In genomic region chr2:29619484-29620300, GRCm38 (mm10) we compare ENCODE assay signal across 8 mouse cellular contexts. TPM values are rescaled to one million over a fixed set of nuclear protein-coding genes. Genes with fewer than 3 reads are reported as not detected.
A peak's percentile ranks its signal among the peaks of the same experiment; 100 is the strongest.
DNase-seq lines count a peak whose midpoint lies in the region; ATAC-seq lines count a peak whose summit lies in the region.

Gene Rapgef1 (plus strand): TSS chr2:29619720.

- no peaks in the 10 kb centered on the region for H3K27me3 ChIP-seq in forebrain, embryonic 11.5 days (ENCODE audit: control insufficient read depth, insufficient read depth, low read length)
- H3K27me3 ChIP-seq in heart, embryonic 15.5 days, result no peaks in the 10 kb centered on the region
- no peaks in the 10 kb centered on the region for H3K27me3 ChIP-seq in liver, embryonic 13.5 days
- H3K27me3 ChIP-seq in stomach, embryonic 14.5 days (ENCODE audit: control insufficient read depth, insufficient read depth, low read length), result no peaks in the 10 kb centered on the region

- ATAC-seq in forebrain, embryonic 11.5 days (replicated peaks; ENCODE audit: low FRiP score), result peak; percentile 77
- peak; percentile 80 for ATAC-seq in heart, embryonic 15.5 days (replicated peaks; ENCODE audit: insufficient number of reproducible peaks, insufficient read depth, low FRiP score, low read depth)
- peak; percentile 69 for ATAC-seq in liver, embryonic 13.5 days (ENCODE audit: low read depth)
- ATAC-seq in stomach, embryonic 14.5 days (ENCODE audit: insufficient number of reproducible peaks, insufficient read depth, low FRiP score, low read depth), result peak; percentile 64

- no peaks in the 10 kb centered on the region for H3K36me3 ChIP-seq in forebrain, embryonic 11.5 days (ENCODE audit: control insufficient read depth, insufficient read depth, low read length)
- H3K36me3 ChIP-seq in heart, embryonic 15.5 days, result no peaks in the 10 kb centered on the region
- H3K36me3 ChIP-seq in liver, embryonic 13.5 days, result no peaks in the 10 kb centered on the region; the same call in 1 of the 2 replicates
- no peaks in the 10 kb centered on the region for H3K36me3 ChIP-seq in stomach, embryonic 14.5 days (ENCODE audit: control insufficient read depth, insufficient read depth, low read length)

- H3K4me3 ChIP-seq in forebrain, embryonic 11.5 days (ENCODE audit: low read depth, low read length), result peak within 1 kb of the TSS; percentile 81
- peak within 1 kb of the TSS; percentile 90 for H3K4me3 ChIP-seq in heart, embryonic 15.5 days
- H3K4me3 ChIP-seq in liver, embryonic 13.5 days (replicated peaks), result peak within 1 kb of the TSS; percentile 83
- H3K4me3 ChIP-seq in stomach, embryonic 14.5 days (ENCODE audit: low read depth, low read length), result peak within 1 kb of the TSS; percentile 71

- H3K4me2 ChIP-seq in forebrain, embryonic 11.5 days (ENCODE audit: low read depth, low read length, severe bottlenecking), result peak within 1 kb of the TSS; percentile 81
- peak within 1 kb of the TSS; percentile 85 for H3K4me2 ChIP-seq in heart, embryonic 15.5 days
- peak within 1 kb of the TSS; percentile 89 for H3K4me2 ChIP-seq in liver, embryonic 13.5 days
- peak within 1 kb of the TSS; percentile 60 for H3K4me2 ChIP-seq in stomach, embryonic 14.5 days (replicated peaks; ENCODE audit: low read depth, low read length)

- no peaks in the 10 kb centered on the region for H3K9me3 ChIP-seq in forebrain, embryonic 11.5 days (ENCODE audit: control insufficient read depth, low read length)
- no peaks in the 10 kb centered on the region for H3K9me3 ChIP-seq in heart, embryonic 15.5 days (replicated peaks)
- no peaks in the 10 kb centered on the region for H3K9me3 ChIP-seq in liver, embryonic 13.5 days (replicated peaks)
- H3K9me3 ChIP-seq in stomach, embryonic 14.5 days (ENCODE audit: control insufficient read depth, low read depth, low read length), result no peaks in the 10 kb centered on the region

- H3K4me1 ChIP-seq in forebrain, embryonic 11.5 days (replicated peaks; ENCODE audit: control insufficient read depth, insufficient read depth, low read length), result peaks cover 8% of the 10 kb centered on the region; the same call in 1 of the 2 replicates
- H3K4me1 ChIP-seq in heart, embryonic 15.5 days (replicated peaks), result peaks cover 49% of the 10 kb centered on the region
- H3K4me1 ChIP-seq in liver, embryonic 13.5 days (replicated peaks), result peaks cover 49% of the 10 kb centered on the region
- peaks cover 13% of the 10 kb centered on the region for H3K4me1 ChIP-seq in stomach, embryonic 14.5 days (ENCODE audit: control insufficient read depth, insufficient read depth, low read length)

- peak within 1 kb of the TSS; percentile 92 for H3K9ac ChIP-seq in forebrain, embryonic 11.5 days (ENCODE audit: low read length)
- peak within 1 kb of the TSS; percentile 95 for H3K9ac ChIP-seq in heart, embryonic 15.5 days
- peak within 1 kb of the TSS; percentile 93 for H3K9ac ChIP-seq in liver, embryonic 13.5 days
- peak within 1 kb of the TSS; percentile 93 for H3K9ac ChIP-seq in stomach, embryonic 14.5 days (replicated peaks; ENCODE audit: low read depth, low read length)

- peak within 1 kb of the TSS; percentile 92 for H3K27ac ChIP-seq in forebrain, embryonic 11.5 days (ENCODE audit: low read depth, low read length)
- H3K27ac ChIP-seq in heart, embryonic 15.5 days, result peak within 1 kb of the TSS; percentile 86
- peak within 1 kb of the TSS; percentile 84 for H3K27ac ChIP-seq in liver, embryonic 13.5 days
- H3K27ac ChIP-seq in stomach, embryonic 14.5 days (ENCODE audit: low read length), result peak within 1 kb of the TSS; percentile 89

- peak; percentile 92 to 95 for DNase-seq in CD8-positive naive resting alpha-beta T cell, adult 2 months (ENCODE audit: low read depth in 2 of 2, low spot score in 2 of 2)
- peak; percentile 55 for DNase-seq in c-Kit-positive CD71-negative TER-119-negative erythroid progenitor cells, embryonic 14.5 days (ENCODE audit: low read depth)
- DNase-seq in forebrain, embryonic 11.5 days (ENCODE audit: low spot score), result peak; percentile 95
- peak; percentile 89 for DNase-seq in kidney, postnatal 14 days
- peak; percentile 74 for DNase-seq in liver, embryonic 13.5 days
- DNase-seq in natural killer cell, adult 2 months (ENCODE audit: low spot score in 2 of 2), result peak; percentile 88 to 92

- WGBS in forebrain, embryonic 11.5 days, result under 1% methylated on average over 91 of the region's 101 CpGs
- under 1% methylated on average over 77 of the region's 101 CpGs for WGBS in heart, embryonic 15.5 days
- under 1% methylated on average over 80 of the region's 101 CpGs for WGBS in liver, embryonic 13.5 days (ENCODE audit: insufficient replicate concordance)
- WGBS in stomach, embryonic 14.5 days, result 1% methylated on average over 63 of the region's 101 CpGs

RNA-seq across cellular contexts. Expression of gene Rapgef1, which starts in this region (rescaled TPM):
- polyA plus RNA-seq in forebrain, embryonic 11.5 days (2014; fragmentation: Nextera tagmentation; extraction: Ambion mirVana), result 23.0 and 26.2 TPM in 2 replicates
- 11.6 and 15.5 TPM in 2 replicates for polyA plus RNA-seq in heart, embryonic 15.5 days (2015; fragmentation: Nextera tagmentation; extraction: Ambion mirVana)
- 5.3 and 5.4 TPM in 2 replicates for polyA plus RNA-seq in liver, embryonic 13.5 days (2015; fragmentation: Nextera tagmentation; extraction: Ambion mirVana)
- polyA plus RNA-seq in stomach, embryonic 14.5 days (2014; fragmentation: Nextera tagmentation; extraction: Ambion mirVana), result 13.8 TPM in 2 replicates

Comparison
In these comparisons a context has a peak if more than half of its experiments do, and no peak if none do; other contexts are left out.
1. Peak in every context shown above with its lines: DNase-seq, ATAC-seq, H3K4me3 ChIP-seq and H3K27ac ChIP-seq.